Mouse (Mus musculus): ENCODE results near the gene Fmc1.

Gene Fmc1

DNA sequence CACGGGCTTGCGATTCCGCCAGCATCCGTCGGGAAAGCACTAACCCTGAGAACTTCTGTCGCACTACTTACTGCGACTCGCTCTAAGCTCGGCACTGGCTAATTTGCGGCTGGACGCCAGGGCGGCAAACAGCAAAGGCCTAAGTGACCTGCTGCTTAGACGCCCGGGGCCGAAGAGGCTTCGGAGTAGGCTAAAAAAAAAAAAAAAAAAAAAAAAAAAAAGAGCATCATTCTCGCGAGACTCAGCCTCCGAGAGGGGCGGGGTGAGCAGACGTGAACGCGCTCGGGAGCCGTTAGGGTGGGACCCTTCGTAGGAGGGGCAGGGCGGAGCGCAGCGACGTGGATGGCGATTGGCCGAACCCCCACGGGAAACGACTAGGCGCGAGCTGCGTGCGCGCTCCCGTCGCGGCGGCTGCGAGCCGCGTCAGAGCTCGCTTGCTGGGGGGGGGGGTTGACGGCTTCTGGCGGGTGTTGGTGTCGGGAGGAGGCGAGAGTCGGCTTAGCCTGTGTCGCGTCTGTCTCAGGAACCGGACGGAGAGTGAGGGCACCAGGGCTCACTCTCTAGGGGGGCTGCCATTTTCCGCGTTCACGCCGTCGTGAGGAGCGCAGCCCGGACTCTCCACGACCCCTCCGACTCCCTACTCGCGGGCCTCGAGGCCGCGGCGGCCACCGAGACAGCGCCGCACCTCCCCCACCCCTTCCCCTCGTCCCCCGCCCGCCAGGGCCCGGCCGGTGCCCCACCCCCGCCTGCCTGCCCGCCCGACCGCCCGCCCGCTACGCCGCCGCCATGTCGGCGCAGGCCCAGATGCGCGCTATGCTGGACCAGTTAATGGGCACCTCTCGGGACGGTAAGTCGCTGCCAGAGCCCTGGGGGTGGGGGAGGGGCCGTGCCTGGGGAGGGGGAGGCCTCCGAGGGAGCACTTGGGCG, 18.0 kb downstream of the Fmc1 start, which contains the start of gene Luc7l2:
Gene Luc7l2, plus strand, starts transcription at position 273 of the 927 bp plus-strand sequence.
- in situ Hi-C loops (cut with MboI; ENCODE audit: low pct_unique_long_range_greater_than_20kb in 1 of 2, low sequenced_read_pairs in 2 of 2, unreplicated experiment in 1 of 2) = no loop called here

DNA sequence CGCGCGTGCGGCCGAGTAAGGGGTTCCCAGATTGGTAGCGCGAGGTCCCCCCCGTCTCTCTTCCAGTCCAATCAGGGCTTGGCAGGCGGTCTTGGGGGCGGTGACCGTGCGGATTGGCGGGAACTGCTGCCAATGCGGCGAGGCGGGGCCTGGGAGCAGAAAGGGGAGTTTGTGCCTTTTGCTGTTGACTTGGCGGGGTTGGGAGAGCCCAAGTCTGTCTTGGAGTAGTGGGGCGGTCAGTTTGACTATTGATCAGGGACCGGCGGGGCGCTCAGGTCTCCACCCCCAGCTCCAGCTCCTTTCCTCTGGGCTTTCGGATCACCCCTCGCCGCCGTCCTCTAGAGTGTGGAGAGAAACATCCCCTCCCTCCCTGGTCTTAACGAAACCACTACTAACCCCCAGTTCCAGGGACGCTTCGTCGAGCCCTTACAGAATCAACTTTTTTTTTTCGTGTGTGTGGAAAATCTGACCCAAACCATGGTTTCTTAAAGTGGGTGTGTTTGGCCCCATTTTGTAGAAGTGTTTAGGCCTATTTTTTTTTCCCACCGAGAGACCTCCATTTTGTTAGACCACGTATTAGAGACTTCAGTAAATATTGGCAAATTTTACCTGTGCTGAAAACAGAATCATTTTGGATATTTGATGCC, 18.8 kb downstream of the Fmc1 start:
- in situ Hi-C loops (cut with MboI; ENCODE audit: low pct_unique_long_range_greater_than_20kb in 1 of 2, low sequenced_read_pairs in 2 of 2, unreplicated experiment in 1 of 2) = no loop called here

GRCm38 (mm10) chr6:38552636-38553000, 19.3 kb downstream of the Fmc1 start:
- in situ Hi-C loops (cut with MboI; ENCODE audit: low pct_unique_long_range_greater_than_20kb in 1 of 2, low sequenced_read_pairs in 2 of 2, unreplicated experiment in 1 of 2) = no loop called here

DNA sequence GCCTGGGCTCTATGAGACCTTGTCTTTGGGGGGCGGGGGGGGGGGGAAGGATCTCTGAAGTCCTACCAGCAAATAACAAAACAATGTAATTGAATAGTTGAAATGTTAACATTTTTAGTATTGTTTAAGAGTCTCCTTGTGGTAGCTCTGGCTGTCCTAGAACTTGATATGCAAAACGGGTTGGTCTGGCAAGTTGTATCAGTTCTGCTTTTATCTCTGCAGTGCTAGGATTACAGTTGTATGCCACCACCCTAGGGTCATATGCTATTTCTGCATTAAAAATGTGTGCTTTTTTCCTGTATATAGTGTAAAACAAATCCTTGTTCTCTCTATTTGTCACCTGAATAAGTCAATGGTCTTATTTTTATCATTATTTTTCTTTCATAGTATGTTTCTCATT, 42.8 kb downstream of the Fmc1 start:
- in situ Hi-C loops (cut with MboI; ENCODE audit: low pct_unique_long_range_greater_than_20kb in 1 of 2, low sequenced_read_pairs in 2 of 2, unreplicated experiment in 1 of 2) = no loop called here

- in situ Hi-C loops (cut with MboI; ENCODE audit: low pct_unique_long_range_greater_than_20kb in 1 of 2, low sequenced_read_pairs in 2 of 2, unreplicated experiment in 1 of 2) = no loop called here
These were observed 47.0 kb downstream of the Fmc1 start for GRCm38 (mm10) chr6:38580112-38580857.

- in situ Hi-C loops (cut with MboI; ENCODE audit: low pct_unique_long_range_greater_than_20kb in 1 of 2, low sequenced_read_pairs in 2 of 2, unreplicated experiment in 1 of 2) = no loop called here
These were observed 48.4 kb downstream of the Fmc1 start for GRCm38 (mm10) chr6:38581711-38582110.
